Mouse (Mus musculus) T-helper 2 cell (primary cell): ENCODE results near the gene Eif2ak1.

Experiments
- in situ Hi-C: fragments of 300-600 bp; cut with MboI, MseI; formaldehyde crosslinking; loops from one replicate; pipeline ENCODE4 v1.15.1; 2025; ENCODE audit warnings: high pct_unique_total_duplicates

Eif2ak1 gene

GRCm38 (mm10) chr5:143893396-143893795 lies 75.8 kb downstream of the Eif2ak1 start:
- in situ Hi-C loops = no loop called here

- in situ Hi-C loops = no loop called here
Measured at GRCm38 (mm10) chr5:143897635-143898330, 80.2 kb downstream of the Eif2ak1 start, which contains the start of gene Ankrd61. Ankrd61 (minus strand) TSS chr5:143897685.

GRCm38 (mm10) chr5:143902111-143902510 lies 84.5 kb downstream of the Eif2ak1 start:
- in situ Hi-C loops = loop anchor here (25.0 kb wide), 1 partner anchor 885 kb away; no protein-coding TSS in a partner anchor

- in situ Hi-C loops = loop anchor here (25.0 kb wide), 1 partner anchor 883 kb away; no protein-coding TSS in a partner anchor
Measured at GRCm38 (mm10) chr5:143903813-143904212, 86.2 kb downstream of the Eif2ak1 start.

GRCm38 (mm10) chr5:143906429-143906828 lies 88.8 kb downstream of the Eif2ak1 start:
- in situ Hi-C loops = loop anchor here (5.0 to 25.0 kb wide), 2 partner anchors 594 to 881 kb away; no protein-coding TSS in a partner anchor

GRCm38 (mm10) chr5:143908926-143909325 lies 91.3 kb downstream of the Eif2ak1 start:
- in situ Hi-C loops = loop anchor here (5.0 to 25.0 kb wide), 2 partner anchors 597 to 878 kb away; no protein-coding TSS in a partner anchor

- in situ Hi-C loops = loop anchor here (5.0 to 25.0 kb wide), 2 partner anchors 597 to 878 kb away; no protein-coding TSS in a partner anchor
Measured at GRCm38 (mm10) chr5:143909417-143910400, 92.1 kb downstream of the Eif2ak1 start, which contains the start of the genes Aimp2 and Pms2. Aimp2 (minus strand) TSS chr5:143909847. Pms2 (plus strand) TSS chr5:143909964.

- in situ Hi-C loops = loop anchor here (5.0 to 25.0 kb wide), 2 partner anchors 71 to 871 kb away; no protein-coding TSS in a partner anchor
Measured at GRCm38 (mm10) chr5:143916221-143916620, 98.6 kb downstream of the Eif2ak1 start.

- in situ Hi-C loops = loop anchor here (5.0 to 25.0 kb wide), 2 partner anchors 70 to 870 kb away; no protein-coding TSS in a partner anchor
Measured at GRCm38 (mm10) chr5:143917418-143917817, 99.8 kb downstream of the Eif2ak1 start.

GRCm38 (mm10) chr5:143918120-143918519 lies 100.5 kb downstream of the Eif2ak1 start:
- in situ Hi-C loops = loop anchor here (5.0 to 25.0 kb wide), 2 partner anchors 69 to 869 kb away; no protein-coding TSS in a partner anchor

- in situ Hi-C loops = loop anchor here (25.0 kb wide), 1 partner anchor 862 kb away; no protein-coding TSS in a partner anchor
Measured at GRCm38 (mm10) chr5:143924781-143925452, 107.3 kb downstream of the Eif2ak1 start.

- in situ Hi-C loops = no loop called here
Measured at GRCm38 (mm10) chr5:143927875-143928274, 110.3 kb downstream of the Eif2ak1 start, which contains the start of gene Gm42421. Gm42421 (plus strand) TSS chr5:143928175.

GRCm38 (mm10) chr5:143929291-143929690 lies 111.7 kb downstream of the Eif2ak1 start:
- in situ Hi-C loops = no loop called here

- in situ Hi-C loops = no loop called here
Measured at GRCm38 (mm10) chr5:143930656-143931055, 113.1 kb downstream of the Eif2ak1 start.

GRCm38 (mm10) chr5:143931863-143932580 lies 114.4 kb downstream of the Eif2ak1 start:
- in situ Hi-C loops = no loop called here

- in situ Hi-C loops = no loop called here
Measured at GRCm38 (mm10) chr5:143932831-143933230, 115.2 kb downstream of the Eif2ak1 start, which contains the start of gene Rsph10b. Rsph10b (plus strand) TSS chr5:143933035.

- in situ Hi-C loops = no loop called here
Measured at GRCm38 (mm10) chr5:143933414-143933813, 115.8 kb downstream of the Eif2ak1 start.

GRCm38 (mm10) chr5:143933875-143934274 lies 116.3 kb downstream of the Eif2ak1 start:
- in situ Hi-C loops = no loop called here

GRCm38 (mm10) chr5:143936156-143936555 lies 118.6 kb downstream of the Eif2ak1 start:
- in situ Hi-C loops = no loop called here

GRCm38 (mm10) chr5:143941588-143941987 lies 124.0 kb downstream of the Eif2ak1 start:
- in situ Hi-C loops = no loop called here
